Mouse (Mus musculus) liver, embryonic 14.5 days (tissue): ENCODE data around the gene Tmem169.

ENCODE experiments used
- CTCF ChIP-seq: IDR thresholded peaks from 2 replicates; pipeline ENCODE4 v1.5.1; 2016; ENCODE audit warnings: antibody characterized with exemption, low read depth, control low read depth
- EP300 ChIP-seq: IDR thresholded peaks from 2 replicates; pipeline ENCODE4 v1.6.1; 2016; ENCODE audit warnings: antibody characterized with exemption, low read depth

DNA sequence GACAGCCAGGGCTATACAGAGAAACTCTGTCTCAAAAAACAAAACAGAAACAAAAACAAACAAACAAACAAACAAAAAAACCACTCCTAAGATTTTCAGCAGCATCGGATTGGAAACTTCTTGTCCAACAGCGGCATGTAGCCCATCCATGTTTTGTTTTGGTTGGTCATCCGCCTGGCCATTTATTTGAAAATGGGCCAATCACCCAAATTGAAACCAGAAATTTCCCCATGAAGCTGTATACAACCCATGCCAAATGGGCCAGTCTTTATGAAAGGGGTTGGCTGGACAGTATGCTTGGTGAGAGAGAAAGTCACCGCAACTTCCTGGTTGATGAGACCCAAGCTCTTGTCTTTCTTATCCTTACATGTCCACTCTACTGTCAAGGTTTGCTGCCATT, 6.7 kb downstream of the Tmem169 start:
- TF ChIP-seq EP300 = no peak
- TF ChIP-seq CTCF = no peak
